Mouse (Mus musculus) midbrain, embryonic 11.5 days (tissue): ENCODE data around the gene Jak3. TPM values are rescaled to one million over a fixed set of nuclear protein-coding genes. Genes with fewer than 3 reads are reported as not detected.

Source experiments
- ATAC-seq: fragments of 200-750 bp; cut with Nextera tagmentation; 2 replicates; pipeline ENCODE4 v1.8.0; 2017; ENCODE audit warnings: moderate TSS enrichment, moderate library complexity; ENCODE audit not compliant: low FRiP score
- DNase-seq: peaks from one replicate; pipeline ENCODE4 v3.0.0; 2015; ENCODE audit warnings: low spot score; ENCODE audit errors: missing footprints
- H3K27ac ChIP-seq: fragments of 300-500 bp; sonication (generic); 2 replicates; pipeline ENCODE4 v1.5.1; 2014; ENCODE audit warnings: low read depth, low read length
- H3K27me3 ChIP-seq: fragments of 300-500 bp; sonication (generic); 2 replicates; pipeline ENCODE4 v1.6.1; 2014; ENCODE audit warnings: mild to moderate bottlenecking, low read length, moderate library complexity, mixed read lengths; ENCODE audit not compliant: control insufficient read depth, insufficient read depth
- H3K36me3 ChIP-seq: fragments of 300-500 bp; sonication (generic); 2 replicates; pipeline ENCODE4 v1.6.1; 2014; ENCODE audit warnings: mild to moderate bottlenecking, low read length, moderate library complexity, mixed read lengths; ENCODE audit not compliant: control insufficient read depth, insufficient read depth
- H3K4me1 ChIP-seq: fragments of 300-500 bp; sonication (generic); 2 replicates; pipeline ENCODE4 v1.6.1; 2014; ENCODE audit warnings: low read length; ENCODE audit not compliant: control insufficient read depth, insufficient read depth
- H3K4me2 ChIP-seq: fragments of 300-500 bp; sonication (generic); 2 replicates; pipeline ENCODE4 v1.6.1; 2014; ENCODE audit warnings: mild to moderate bottlenecking, moderate library complexity
- H3K4me3 ChIP-seq: fragments of 300-500 bp; sonication (generic); 2 replicates; pipeline ENCODE4 v1.5.1; 2014; ENCODE audit warnings: low read depth, low read length
- H3K9ac ChIP-seq: fragments of 300-500 bp; sonication (generic); 2 replicates; pipeline ENCODE4 v1.6.1; 2014; ENCODE audit warnings: low read length
- H3K9me3 ChIP-seq: fragments of 300-500 bp; sonication (generic); 2 replicates; pipeline ENCODE4 v1.6.1; 2016; ENCODE audit warnings: low read length; ENCODE audit not compliant: control insufficient read depth
- WGBS: fragments of 180-500 bp; shearing (Covaris S2); extraction: QIAGEN DNeasy Blood & Tissue Kit; methylation state at CpG from one replicate; pipeline ENCODE4 v1.1.7; 2014; 5-methylcytosine and 5-hydroxymethylcytosine counted together
- polyA plus RNA-seq: library from polyadenylated mRNA; unstranded; fragments of >200 nt; fragmentation: Nextera tagmentation; extraction: Ambion mirVana; gene quantifications from 2 replicates; pipeline ENCODE4 v1.2.1, GENCODE M21; 2014

Gene Jak3
- polyA plus RNA-seq, 1 experiment from 2014 or later = 1.7 TPM

DNA sequence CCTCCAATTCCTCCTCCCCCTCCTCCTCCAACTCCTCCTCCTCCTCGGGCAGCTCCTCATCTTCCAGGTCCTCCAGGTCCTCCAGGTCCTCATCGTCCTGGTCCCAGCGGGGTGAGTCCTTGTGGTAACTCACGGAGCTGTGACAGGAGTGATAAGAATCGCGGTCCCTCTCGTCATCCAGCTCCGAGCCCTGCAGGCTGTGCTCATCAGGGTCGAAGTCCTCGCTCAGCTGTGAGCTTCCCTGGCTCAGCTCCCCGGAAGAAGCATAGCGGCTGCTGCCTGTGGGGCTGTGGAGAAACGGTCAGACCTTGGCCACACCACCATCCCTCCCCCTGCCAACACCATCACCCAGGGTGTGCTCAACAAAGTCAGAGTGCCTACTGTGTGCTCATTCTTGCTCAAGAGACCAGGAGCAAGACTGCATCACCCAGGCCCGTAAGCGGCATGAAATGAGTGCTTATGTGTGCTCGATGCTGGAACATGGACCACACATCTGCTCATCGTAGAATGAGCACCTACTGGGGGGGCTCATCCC, 17.5 kb upstream of the Jak3 start:
- DNase-seq (peak; percentile 81), ATAC-seq (no peak)
- Histone ChIP-seq H3K36me3 (no peaks in the 10 kb centered on the region), H3K4me1 (no peaks in the 10 kb centered on the region), H3K4me2 (no peak overlapping the region), H3K4me3 (no peak overlapping the region), H3K27me3 (peaks cover 53% of the 10 kb centered on the region), H3K9me3 (no peaks in the 10 kb centered on the region), H3K9ac (no peak overlapping the region), H3K27ac (no peak overlapping the region)
- WGBS = 35% methylated on average over 17 of the region's 17 CpGs

DNA sequence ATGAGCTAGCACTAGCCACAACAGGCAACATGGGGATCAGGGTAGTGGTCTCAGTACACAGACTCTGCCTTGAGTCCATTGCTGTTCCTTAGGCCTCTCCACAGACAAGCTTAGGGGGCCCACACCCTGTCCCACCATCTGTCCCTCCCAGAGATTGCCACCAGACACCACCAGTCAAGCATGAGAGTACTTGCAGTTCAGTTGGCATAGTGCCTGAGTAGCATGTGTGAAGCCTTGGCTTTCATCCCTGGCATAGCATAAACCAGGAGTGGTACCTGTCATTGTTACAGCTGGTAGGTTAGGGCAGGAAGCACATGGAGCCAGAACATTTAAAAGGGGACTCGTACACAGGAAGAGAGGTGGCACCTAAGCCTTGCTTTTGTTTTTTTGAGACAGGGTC, 16.3 kb upstream of the Jak3 start:
- Histone ChIP-seq H3K9me3 (no peaks in the 10 kb centered on the region), H3K36me3 (no peaks in the 10 kb centered on the region), H3K4me3 (no peak overlapping the region), H3K27me3 (peaks cover 46% of the 10 kb centered on the region), H3K4me1 (no peaks in the 10 kb centered on the region), H3K27ac (no peak overlapping the region), H3K9ac (no peak overlapping the region), H3K4me2 (no peak overlapping the region)
- WGBS = 64% methylated on average over 1 of the region's 1 CpGs
- peak; percentile 70 for DNase-seq
- ATAC-seq = no peak

DNA sequence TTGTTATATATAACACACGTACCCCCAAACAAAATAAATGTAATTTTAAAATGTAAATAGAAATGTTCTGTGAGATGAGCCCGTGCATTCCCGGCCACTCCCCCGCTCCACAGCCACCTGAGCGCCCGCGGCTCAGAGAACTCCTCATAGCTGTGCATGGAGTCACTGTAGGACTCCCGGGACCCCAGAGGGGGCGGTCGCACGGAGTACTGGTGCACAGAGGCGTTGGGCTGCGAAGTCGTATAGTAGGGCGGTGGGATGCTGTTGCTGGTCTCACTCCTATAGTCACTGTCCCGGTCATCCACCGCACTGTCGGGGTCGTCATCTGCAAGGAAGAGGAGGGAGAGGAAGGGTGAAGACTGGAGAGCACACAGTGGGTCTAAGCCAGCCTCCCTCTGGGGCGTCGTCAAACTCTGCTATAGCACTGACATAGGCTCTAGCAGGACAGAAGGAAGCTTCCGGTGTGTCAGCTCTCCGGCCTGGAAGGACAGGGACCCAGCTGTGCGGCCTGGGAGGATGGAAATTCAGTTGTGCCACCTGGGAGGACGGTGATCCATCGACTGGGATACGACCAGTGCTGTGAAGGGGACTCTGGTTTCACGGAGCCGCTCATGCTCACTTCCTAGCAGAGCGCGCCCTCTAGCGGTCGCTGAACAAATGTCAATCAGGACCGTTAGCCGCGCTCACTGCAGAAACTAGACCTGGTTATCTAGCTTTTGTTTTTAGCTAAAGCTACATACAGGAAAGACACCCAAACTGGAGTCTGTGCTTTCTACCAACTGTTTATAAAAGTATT, 15.6 kb upstream of the Jak3 start:
- Histone ChIP-seq H3K4me1 (peaks cover 6% of the 10 kb centered on the region), H3K4me2 (no peak overlapping the region), H3K9me3 (no peaks in the 10 kb centered on the region), H3K4me3 (no peak overlapping the region), H3K9ac (no peak overlapping the region), H3K27me3 (peaks cover 38% of the 10 kb centered on the region), H3K27ac (no peak overlapping the region), H3K36me3 (no peaks in the 10 kb centered on the region)
- peak; percentile 97 for DNase-seq
- peak; percentile 47 for ATAC-seq
- 9% methylated on average over 36 of the region's 36 CpGs for WGBS

DNA sequence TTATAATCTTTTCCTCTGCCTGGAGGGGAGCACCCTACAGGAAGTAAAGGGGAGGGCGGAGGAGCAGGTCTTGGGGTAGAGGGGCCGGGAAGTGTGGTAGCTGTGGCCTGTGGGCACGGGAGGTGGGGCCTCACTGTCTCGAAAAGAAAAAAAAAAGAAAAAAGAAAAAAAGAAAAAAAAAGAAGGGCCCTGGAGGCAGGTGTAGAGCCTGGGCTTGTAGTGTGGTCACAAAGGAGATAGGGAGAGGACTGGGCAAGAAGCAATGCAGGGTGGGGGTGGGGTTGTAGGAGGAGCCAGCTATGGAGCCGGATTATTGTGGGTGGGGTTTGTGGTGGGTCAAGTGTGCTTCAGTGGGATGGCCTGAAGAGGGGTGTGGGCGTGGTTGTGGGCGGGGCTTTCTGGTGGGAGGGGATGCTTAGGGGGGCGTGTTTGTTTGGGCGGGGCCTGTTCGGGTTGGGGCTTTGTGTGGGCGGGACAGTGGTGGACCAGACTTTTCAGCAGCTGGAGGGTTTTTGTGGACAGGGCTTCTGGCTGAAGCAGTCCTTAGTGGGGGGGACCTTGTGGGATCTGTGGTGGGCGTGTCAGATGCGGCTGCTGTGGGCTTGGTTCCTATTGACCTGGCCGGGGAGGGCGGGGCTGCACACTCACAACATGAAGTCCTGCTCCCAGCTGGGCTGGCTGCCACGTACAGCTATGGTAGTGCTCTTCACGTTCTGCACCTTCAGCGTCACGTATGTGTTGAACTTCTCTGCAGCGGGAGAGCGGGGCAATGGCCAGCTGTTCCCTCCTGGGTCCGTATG, 10.6 kb upstream of the Jak3 start:
- Histone ChIP-seq H3K9me3 (no peaks in the 10 kb centered on the region), H3K36me3 (no peaks in the 10 kb centered on the region), H3K27ac (no peak overlapping the region), H3K4me2 (peak overlapping the region; percentile 37), H3K27me3 (peaks cover 10% of the 10 kb centered on the region; the same call in 1 of the 2 replicates), H3K4me3 (peak overlapping the region; percentile 13), H3K4me1 (peaks cover 20% of the 10 kb centered on the region), H3K9ac (peak overlapping the region; percentile 2; the same call in 1 of the 2 replicates)
- 4% methylated on average over 22 of the region's 22 CpGs for WGBS
- ATAC-seq (peak; percentile 77), DNase-seq (peak; percentile 98)

DNA sequence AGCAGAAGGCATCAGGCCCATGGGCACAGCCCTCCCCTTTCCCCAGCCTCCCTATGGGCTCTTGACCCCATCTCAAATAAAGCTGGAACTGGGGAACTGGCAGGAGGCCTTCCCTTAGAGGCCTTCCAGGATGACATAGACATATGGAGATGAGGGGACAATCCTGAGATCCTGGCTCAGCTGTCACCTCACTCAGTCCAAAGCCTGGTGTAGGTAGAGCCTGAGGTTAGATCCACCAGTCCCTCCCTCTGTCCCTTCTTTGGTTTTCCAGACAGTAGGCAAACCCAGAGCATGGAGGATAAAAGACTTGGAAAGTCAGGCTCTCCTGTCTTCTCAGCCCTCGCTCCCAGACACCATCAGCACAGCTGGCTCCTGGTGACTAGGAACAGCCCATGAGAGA, 9.2 kb upstream of the Jak3 start:
- Histone ChIP-seq H3K9ac (no peak overlapping the region), H3K4me3 (no peak overlapping the region), H3K27me3 (peaks cover 6% of the 10 kb centered on the region; the same call in 1 of the 2 replicates), H3K4me1 (peaks cover 27% of the 10 kb centered on the region), H3K4me2 (no peak overlapping the region), H3K9me3 (no peaks in the 10 kb centered on the region), H3K36me3 (no peaks in the 10 kb centered on the region), H3K27ac (no peak overlapping the region)
- peak; percentile 49 for DNase-seq
- no peak for ATAC-seq
- WGBS = 30% methylated on average over 1 of the region's 1 CpGs

DNA sequence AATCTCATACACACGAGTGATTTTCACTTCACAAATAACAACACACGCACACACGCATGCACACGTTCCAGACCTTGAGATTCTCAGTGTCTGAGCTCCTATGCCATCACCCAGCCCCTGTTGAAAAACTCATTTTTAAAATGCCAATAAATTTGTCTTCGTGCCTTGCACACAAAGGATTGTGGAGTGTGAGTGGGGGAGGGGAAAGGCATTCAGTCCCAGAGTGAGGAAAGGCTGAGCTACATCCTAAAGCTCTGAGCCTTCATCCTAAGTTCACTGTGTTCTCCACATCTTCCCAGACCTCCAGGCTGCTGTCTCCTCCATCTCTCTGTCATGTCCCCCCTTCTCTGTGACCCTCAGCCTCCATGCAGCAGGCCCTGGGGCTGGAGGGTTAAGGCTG, 8.8 kb upstream of the Jak3 start:
- DNase-seq = peak; percentile 88
- Histone ChIP-seq H3K4me3 (no peak overlapping the region), H3K9me3 (no peaks in the 10 kb centered on the region), H3K9ac (0 out of 2 replicates have a peak overlapping the region, but pooled peaks have one; percentile 24), H3K4me1 (peaks cover 29% of the 10 kb centered on the region), H3K27ac (no peak overlapping the region), H3K4me2 (no peak overlapping the region), H3K27me3 (peaks cover 6% of the 10 kb centered on the region; the same call in 1 of the 2 replicates), H3K36me3 (no peaks in the 10 kb centered on the region)
- ATAC-seq = no peak
- 51% methylated on average over 5 of the region's 5 CpGs for WGBS

DNA sequence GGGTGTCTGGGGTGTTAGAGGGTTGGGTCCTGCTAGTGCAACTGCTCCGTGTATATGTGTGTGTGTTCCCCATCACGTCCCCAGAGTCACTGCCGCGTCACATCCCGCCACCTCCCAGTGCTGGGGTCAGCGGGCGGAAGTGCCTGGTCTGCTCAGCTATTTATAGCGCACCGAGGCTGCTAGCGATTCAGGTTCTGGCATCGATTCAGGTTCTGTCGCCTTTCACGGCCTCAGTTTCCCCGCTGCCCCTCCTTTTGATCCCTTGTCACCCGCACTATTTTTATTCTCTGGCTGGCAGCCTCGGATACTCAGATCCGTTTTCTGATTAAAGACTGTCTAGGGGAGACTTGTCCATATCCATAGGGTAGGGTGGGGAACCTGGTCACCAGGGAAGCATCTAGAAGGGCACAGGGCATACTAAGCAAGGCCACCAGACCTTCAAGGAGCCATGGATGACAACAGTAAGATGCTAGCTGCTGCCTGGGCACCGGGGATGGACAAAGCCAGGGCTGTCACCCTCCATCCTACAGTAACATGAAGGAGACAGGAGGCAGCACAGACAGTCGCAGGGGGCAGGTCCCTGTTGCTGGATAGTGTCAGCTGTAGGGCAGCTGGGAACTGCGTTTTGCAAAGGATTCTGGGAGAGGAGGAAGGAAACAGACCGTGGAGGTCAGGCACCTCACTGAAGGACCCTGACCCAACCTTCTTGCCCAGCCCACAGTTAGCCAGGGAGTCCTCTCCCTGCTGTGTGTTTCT, 7.7 kb upstream of the Jak3 start:
- ATAC-seq = no peak
- no peak overlapping the region for H3K27ac ChIP-seq

DNA sequence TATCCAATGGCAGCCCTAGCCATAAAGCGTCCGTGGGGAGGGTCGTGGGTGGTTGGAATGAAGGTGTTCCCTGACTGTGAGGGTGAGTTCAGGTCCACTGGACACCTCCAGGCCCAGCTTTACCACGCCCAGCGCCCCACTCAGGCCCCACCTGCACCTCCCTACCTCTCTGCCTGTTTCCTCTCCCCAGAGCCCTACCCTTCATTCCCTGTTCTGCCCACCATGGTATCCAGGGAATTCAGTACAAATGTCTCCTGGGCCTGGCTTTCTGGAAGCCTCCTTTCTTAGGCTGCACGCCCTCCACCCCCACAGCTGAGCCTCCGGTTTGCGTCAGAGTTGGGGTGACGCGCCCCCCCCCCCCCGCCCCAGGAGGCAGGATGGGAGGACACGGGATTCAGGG, 5.9 kb upstream of the Jak3 start:
- DNase-seq (peak; percentile 90), ATAC-seq (peak; percentile 1)
- Histone ChIP-seq H3K36me3 (no peaks in the 10 kb centered on the region), H3K4me2 (peak overlapping the region; percentile 98), H3K27me3 (peaks cover 8% of the 10 kb centered on the region), H3K4me1 (peaks cover 25% of the 10 kb centered on the region), H3K9ac (peak overlapping the region; percentile 58), H3K9me3 (no peaks in the 10 kb centered on the region), H3K27ac (no peak overlapping the region), H3K4me3 (peak overlapping the region; percentile 72)
- 10% methylated on average over 10 of the region's 12 CpGs for WGBS

More for the DNA sequence above, 7.7 kb upstream of the Jak3 start:
- Histone ChIP-seq H3K9ac (no peak overlapping the region), H3K4me1 (peaks cover 29% of the 10 kb centered on the region), H3K27me3 (peaks cover 6% of the 10 kb centered on the region; the same call in 1 of the 2 replicates), H3K4me2 (no peak overlapping the region; the same call in 1 of the 2 replicates), H3K9me3 (no peaks in the 10 kb centered on the region), H3K4me3 (no peak overlapping the region), H3K36me3 (no peaks in the 10 kb centered on the region)
- peak; percentile 88 for DNase-seq
- WGBS = 4% methylated on average over 21 of the region's 21 CpGs
